Mouse (Mus musculus) forebrain, embryonic 14.5 days (tissue): ENCODE measurements around the gene Gemin8. TPM values are rescaled to one million over a fixed set of nuclear protein-coding genes. Genes with fewer than 3 reads are reported as not detected.

Experiments
- ATAC-seq: fragments of 200-750 bp; cut with Nextera tagmentation; 2 replicates; pipeline ENCODE4 v1.8.0; 2017; ENCODE audit warnings: mild to moderate bottlenecking, moderate library complexity
- DNase-seq: peaks from one replicate; pipeline ENCODE4 v3.0.0-alpha.2; 2015; ENCODE audit warnings: low spot score
- H3K27ac ChIP-seq: fragments of 300-500 bp; sonication (generic); 2 replicates; pipeline ENCODE4 v1.5.1; 2014; ENCODE audit warnings: low read depth, mild to moderate bottlenecking, control low read depth, low read length, moderate library complexity
- H3K27me3 ChIP-seq: fragments of 300-500 bp; sonication (generic); replicated peaks from 2 replicates; pipeline ENCODE4 v1.6.1; 2014; ENCODE audit warnings: low read length, control low read depth, mixed read lengths; ENCODE audit not compliant: control insufficient read depth, insufficient read depth
- H3K36me3 ChIP-seq: fragments of 300-500 bp; sonication (generic); 2 replicates; pipeline ENCODE4 v1.6.1; 2014; ENCODE audit warnings: low read length, control low read depth; ENCODE audit not compliant: control insufficient read depth, insufficient read depth
- H3K4me1 ChIP-seq: fragments of 300-500 bp; sonication (generic); 2 replicates; pipeline ENCODE4 v1.6.1; 2014; ENCODE audit warnings: antibody characterized with exemption, low read length, control low read depth; ENCODE audit not compliant: control insufficient read depth, insufficient read depth
- H3K4me2 ChIP-seq: fragments of 300-500 bp; sonication (generic); 2 replicates; pipeline ENCODE4 v1.6.1; 2014; ENCODE audit warnings: mild to moderate bottlenecking, control low read depth, low read length
- H3K4me3 ChIP-seq: fragments of 300-500 bp; sonication (generic); 2 replicates; pipeline ENCODE4 v1.5.1; 2014; ENCODE audit warnings: low read depth, low read length, control low read depth
- H3K9ac ChIP-seq: fragments of 300-500 bp; sonication (generic); 2 replicates; pipeline ENCODE4 v1.6.1; 2014; ENCODE audit warnings: mild to moderate bottlenecking, low read length, control low read depth, moderate library complexity
- H3K9me3 ChIP-seq: fragments of 300-500 bp; sonication (generic); replicated peaks from 2 replicates; pipeline ENCODE4 v1.6.1; 2016; ENCODE audit warnings: low read length, control low read depth, mixed read lengths; ENCODE audit not compliant: control insufficient read depth
- WGBS: fragments of 180-500 bp; shearing (Covaris S2); extraction: QIAGEN DNeasy Blood & Tissue Kit; methylation state at CpG from one replicate; pipeline ENCODE4 v1.1.7; 2014; 5-methylcytosine and 5-hydroxymethylcytosine counted together
- polyA plus RNA-seq: library from polyadenylated mRNA; unstranded; fragments of >200 nt; fragmentation: Nextera tagmentation; extraction: Ambion mirVana; gene quantifications from 2 replicates; pipeline ENCODE4 v1.2.1, GENCODE M21; 2014

Gene Gemin8
- polyA plus RNA-seq = 14.1 and 15.2 TPM in 2 replicates

GRCm38 (mm10) chrX:166169892-166170799 lies at the start of gene Gemin8:
Gene Gemin8, plus strand, starts transcription at chrX:166170454.
- 22% methylated on average over 31 of the region's 31 CpGs for WGBS
- ATAC-seq (peak; percentile 96), DNase-seq (peak; percentile 99)
- H3K36me3 ChIP-seq = no peaks in the 10 kb centered on the region
- no peaks in the 10 kb centered on the region for H3K9me3 ChIP-seq
- H3K4me1 ChIP-seq = peaks cover 11% of the 10 kb centered on the region; the same call in 1 of the 2 replicates
- H3K4me3 ChIP-seq = peak within 1 kb of the TSS; percentile 42
- peak within 1 kb of the TSS; percentile 51 for H3K4me2 ChIP-seq
- H3K27me3 ChIP-seq = no peaks in the 10 kb centered on the region
- peak within 1 kb of the TSS; percentile 91 for H3K27ac ChIP-seq
- peak within 1 kb of the TSS; percentile 60 for H3K9ac ChIP-seq

- H3K27me3 ChIP-seq = no peaks in the 10 kb centered on the region
- H3K4me2 ChIP-seq = no peak overlapping the region; the same call in 1 of the 2 replicates
- peak; percentile 90 for ATAC-seq
- H3K4me3 ChIP-seq = no peak overlapping the region
- H3K4me1 ChIP-seq = no peaks in the 10 kb centered on the region
- no peaks in the 10 kb centered on the region for H3K9me3 ChIP-seq
- no peak overlapping the region for H3K9ac ChIP-seq
- H3K27ac ChIP-seq = 0 out of 2 replicates have a peak overlapping the region, but pooled peaks have one; percentile 5
- 44% methylated on average over 15 of the region's 15 CpGs for WGBS
- H3K36me3 ChIP-seq = no peaks in the 10 kb centered on the region
- peak; percentile 76 for DNase-seq
Observed at GRCm38 (mm10) chrX:166147158-166147846, 23.0 kb upstream of the Gemin8 start.

- no peak overlapping the region for H3K4me2 ChIP-seq
- peak; percentile 58 for DNase-seq
- no peaks in the 10 kb centered on the region for H3K4me1 ChIP-seq
- no peak overlapping the region for H3K27ac ChIP-seq
- peak; percentile 37 for ATAC-seq
- H3K9me3 ChIP-seq = no peaks in the 10 kb centered on the region
- no peak overlapping the region for H3K4me3 ChIP-seq
- H3K9ac ChIP-seq = no peak overlapping the region
- no peaks in the 10 kb centered on the region for H3K27me3 ChIP-seq
- H3K36me3 ChIP-seq = no peaks in the 10 kb centered on the region
- WGBS = 74% methylated on average over 4 of the region's 4 CpGs
Observed at GRCm38 (mm10) chrX:166162773-166163172, 7.5 kb upstream of the Gemin8 start.

GRCm38 (mm10) chrX:166167307-166167706 lies 2.9 kb upstream of the Gemin8 start:
- no peaks in the 10 kb centered on the region for H3K9me3 ChIP-seq
- no peak overlapping the region for H3K27ac ChIP-seq
- ATAC-seq = no peak
- H3K4me3 ChIP-seq = no peak overlapping the region
- no peak overlapping the region for H3K9ac ChIP-seq
- no peaks in the 10 kb centered on the region for H3K36me3 ChIP-seq
- no peaks in the 10 kb centered on the region for H3K27me3 ChIP-seq
- no peak overlapping the region for H3K4me2 ChIP-seq
- H3K4me1 ChIP-seq = peaks cover 3% of the 10 kb centered on the region; the same call in 1 of the 2 replicates
- 7% methylated on average over 4 of the region's 4 CpGs for WGBS
- DNase-seq = peak; percentile 78

GRCm38 (mm10) chrX:166167923-166168322 lies 2.3 kb upstream of the Gemin8 start:
- H3K4me2 ChIP-seq = no peak overlapping the region
- ATAC-seq (no peak), DNase-seq (no peak)
- H3K4me3 ChIP-seq = no peak overlapping the region
- 58% methylated on average over 3 of the region's 3 CpGs for WGBS
- H3K4me1 ChIP-seq = peaks cover 9% of the 10 kb centered on the region; the same call in 1 of the 2 replicates
- no peak overlapping the region for H3K9ac ChIP-seq
- no peaks in the 10 kb centered on the region for H3K9me3 ChIP-seq
- H3K27me3 ChIP-seq = no peaks in the 10 kb centered on the region
- H3K36me3 ChIP-seq = no peaks in the 10 kb centered on the region
- H3K27ac ChIP-seq = no peak overlapping the region

GRCm38 (mm10) chrX:166170800-166171738 lies 815 bp downstream of the Gemin8 start:
- peak overlapping the region; percentile 51 for H3K4me2 ChIP-seq

GRCm38 (mm10) chrX:166172041-166172440 lies 1.8 kb downstream of the Gemin8 start:
- ATAC-seq (no peak), DNase-seq (peak; percentile 33)
- peak overlapping the region; percentile 71 for H3K27ac ChIP-seq
- H3K4me3 ChIP-seq = peak overlapping the region; percentile 42; the same call in 1 of the 2 replicates
- H3K36me3 ChIP-seq = no peaks in the 10 kb centered on the region
- peak overlapping the region; percentile 43; the same call in 1 of the 2 replicates for H3K9ac ChIP-seq
- no peaks in the 10 kb centered on the region for H3K9me3 ChIP-seq
- peak overlapping the region; percentile 51 for H3K4me2 ChIP-seq
- no peaks in the 10 kb centered on the region for H3K27me3 ChIP-seq
- 53% methylated on average over 4 of the region's 4 CpGs for WGBS
- peaks cover 11% of the 10 kb centered on the region; the same call in 1 of the 2 replicates for H3K4me1 ChIP-seq

More at GRCm38 (mm10) chrX:166170800-166171738, 815 bp downstream of the Gemin8 start:
- ATAC-seq = no peak
- Histone ChIP-seq H3K27ac (peak overlapping the region; percentile 91), H3K4me1 (peaks cover 11% of the 10 kb centered on the region; the same call in 1 of the 2 replicates), H3K4me3 (peak overlapping the region; percentile 42), H3K27me3 (no peaks in the 10 kb centered on the region), H3K9me3 (no peaks in the 10 kb centered on the region), H3K9ac (peak overlapping the region; percentile 60), H3K36me3 (no peaks in the 10 kb centered on the region)
- DNase-seq = no peak
- 29% methylated on average over 9 of the region's 9 CpGs for WGBS

- DNase-seq (peak; percentile 81), ATAC-seq (peak; percentile 38)
- no peaks in the 10 kb centered on the region for H3K36me3 ChIP-seq
- no peaks in the 10 kb centered on the region for H3K9me3 ChIP-seq
- peaks cover 11% of the 10 kb centered on the region; the same call in 1 of the 2 replicates for H3K4me1 ChIP-seq
- H3K27ac ChIP-seq = peak overlapping the region; percentile 71
- 40% methylated on average over 3 of the region's 3 CpGs for WGBS
- H3K27me3 ChIP-seq = no peaks in the 10 kb centered on the region
- no peak overlapping the region for H3K4me3 ChIP-seq
- no peak overlapping the region; the same call in 1 of the 2 replicates for H3K9ac ChIP-seq
- peak overlapping the region; percentile 51 for H3K4me2 ChIP-seq
Observed at GRCm38 (mm10) chrX:166172661-166173060, 2.4 kb downstream of the Gemin8 start.
